Mouse (Mus musculus) gastrocnemius, postnatal 36 days (tissue): ENCODE measurements at regions not wholly inside any gene's neighbourhood (a gene's known extent, or its start where the extent isn't known, plus 50 kb on each side); places are given as distances from the start of the nearest gene placed in this dataset.

Experiments used
- DNase-seq, 2 experiments: peaks; one replicate each; pipeline ENCODE4 v3.0.0; 2022
- intact Hi-C: fragments of 180-260 bp; cut with DNase I; formaldehyde crosslinking; loops from one replicate; pipeline ENCODE4 v1.15.1; 2025

DNA sequence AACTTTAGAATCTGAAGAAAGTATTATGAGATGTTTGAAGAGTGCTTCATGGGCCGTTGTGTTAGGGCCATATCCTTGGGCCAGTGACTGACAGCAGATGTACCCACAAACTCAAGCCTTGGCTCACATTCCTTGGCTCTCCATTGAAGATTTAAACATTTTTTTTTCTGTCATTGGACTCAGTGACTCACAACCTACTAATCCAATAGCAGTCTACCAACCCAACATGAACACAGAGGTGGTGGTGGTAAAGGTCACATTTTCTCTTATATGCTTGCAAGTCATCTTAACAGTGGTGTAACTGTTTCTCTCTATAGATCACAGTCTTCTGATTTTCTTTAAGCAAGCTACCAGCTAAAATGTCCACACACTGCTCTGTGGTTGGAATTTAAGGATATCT, 125.5 kb upstream of the Rarb start:
- intact Hi-C loops, result no loop called here

DNA sequence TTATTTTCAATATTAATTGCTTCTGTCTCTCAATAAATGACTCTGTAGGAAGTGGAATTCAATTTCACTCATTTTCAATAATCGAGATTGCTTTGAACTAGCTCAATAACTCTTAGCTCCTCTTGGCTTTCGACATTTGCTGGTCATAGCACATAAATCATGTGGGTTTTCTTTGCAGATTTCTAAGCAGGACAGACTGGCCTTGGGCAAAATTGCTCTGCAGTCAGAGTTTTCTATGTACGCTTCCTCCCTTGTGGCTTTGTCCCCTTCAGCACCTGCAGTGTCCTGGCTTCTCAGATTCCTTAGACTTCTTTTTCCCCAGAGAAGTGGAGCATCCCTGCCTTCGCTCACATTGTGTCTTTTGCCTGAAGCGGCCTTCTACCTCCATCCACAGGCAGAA, 124.6 kb upstream of the Rarb start:
- intact Hi-C loops, result no loop called here
- DNase-seq, result no peak

More for the DNA sequence above, 125.5 kb upstream of the Rarb start:
- no peak for DNase-seq

DNA sequence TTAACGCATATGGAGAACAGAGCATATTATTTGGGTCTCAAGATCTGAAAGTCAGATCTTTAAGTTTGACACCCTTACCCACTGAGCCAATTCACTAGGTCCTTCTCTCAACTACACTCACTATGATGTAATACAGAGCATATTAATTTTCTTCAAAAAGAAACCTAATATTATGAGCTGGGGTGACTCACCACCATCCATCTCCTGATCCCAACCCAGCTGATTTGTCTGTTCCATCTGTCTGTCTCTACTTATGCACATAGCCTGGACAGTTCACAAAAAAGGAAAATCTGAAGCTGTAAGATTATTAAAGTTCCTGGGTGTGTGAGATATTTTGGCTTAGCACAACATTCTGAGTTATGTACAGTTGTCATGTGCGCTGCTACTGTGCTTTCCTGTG, 108.2 kb upstream of the Rarb start:
- no peak for DNase-seq
- intact Hi-C loops, result no loop called here

DNA sequence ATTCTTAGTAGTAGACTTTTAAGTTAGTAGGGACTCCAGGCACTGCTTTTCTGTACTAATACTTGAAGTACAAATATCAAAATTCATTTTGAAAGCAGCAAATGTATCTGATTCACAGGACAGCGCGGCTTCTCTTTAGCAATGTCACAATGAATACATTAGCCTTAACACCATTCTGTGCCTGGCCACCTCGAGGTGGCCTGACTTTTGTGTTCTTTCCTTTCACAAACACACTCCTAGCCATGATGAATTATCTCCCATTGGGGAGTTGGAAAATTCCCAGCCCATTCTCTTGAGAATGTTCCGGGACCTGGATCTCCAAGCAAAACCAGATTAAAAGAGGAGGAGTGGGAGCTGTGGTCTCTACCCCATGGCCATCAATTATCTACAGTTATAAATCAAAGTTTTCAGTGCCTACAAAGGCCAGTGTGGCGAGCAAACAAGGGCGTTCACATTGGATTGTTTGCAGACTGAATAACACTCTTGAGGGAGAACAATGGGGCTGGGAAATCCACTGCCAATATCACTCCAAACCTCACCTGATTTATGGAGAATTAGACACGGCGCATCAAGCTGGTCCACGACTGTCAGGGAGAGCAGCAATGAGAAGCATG, 82.7 kb upstream of the Rarb start:
- intact Hi-C loops, result no loop called here
- no peak for DNase-seq

DNA sequence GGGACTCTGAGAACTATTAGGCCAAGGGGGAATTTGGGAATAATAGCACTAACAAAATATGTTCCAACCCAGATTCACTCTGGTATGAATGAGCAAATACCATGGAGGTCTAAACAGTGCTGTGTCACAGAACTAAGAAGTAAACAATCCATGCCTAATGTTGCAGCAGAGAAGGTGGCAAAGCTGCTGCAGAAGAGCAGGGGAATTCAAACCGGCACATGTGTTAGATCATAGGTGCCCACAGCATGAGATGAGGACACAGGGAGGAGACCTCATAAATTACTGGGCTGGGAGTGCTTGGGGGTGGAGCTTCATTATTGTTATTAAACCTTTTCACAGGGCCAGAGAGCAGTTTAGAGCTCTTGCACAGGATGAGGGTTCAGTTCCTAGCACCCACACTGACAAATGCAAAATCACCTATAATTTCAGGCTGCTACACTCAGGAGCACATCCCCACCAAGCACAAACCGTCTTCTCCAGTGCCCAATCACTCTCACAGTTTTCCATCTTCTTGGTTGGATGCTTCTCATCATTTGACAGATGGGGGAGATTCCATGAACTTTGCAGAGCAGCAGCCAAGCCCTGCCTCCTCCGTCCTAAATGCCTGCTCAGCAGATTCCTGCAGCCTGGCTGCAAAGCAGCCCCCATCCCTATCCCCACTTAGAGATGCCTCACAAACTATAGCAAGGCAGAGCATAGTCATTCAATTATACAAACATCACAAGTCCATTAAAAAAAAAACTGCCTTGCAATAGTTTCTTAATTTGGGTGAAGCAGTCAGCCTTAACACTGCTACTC, 79.0 kb upstream of the Rarb start:
- DNase-seq, result no peak
- intact Hi-C loops, result no loop called here

DNA sequence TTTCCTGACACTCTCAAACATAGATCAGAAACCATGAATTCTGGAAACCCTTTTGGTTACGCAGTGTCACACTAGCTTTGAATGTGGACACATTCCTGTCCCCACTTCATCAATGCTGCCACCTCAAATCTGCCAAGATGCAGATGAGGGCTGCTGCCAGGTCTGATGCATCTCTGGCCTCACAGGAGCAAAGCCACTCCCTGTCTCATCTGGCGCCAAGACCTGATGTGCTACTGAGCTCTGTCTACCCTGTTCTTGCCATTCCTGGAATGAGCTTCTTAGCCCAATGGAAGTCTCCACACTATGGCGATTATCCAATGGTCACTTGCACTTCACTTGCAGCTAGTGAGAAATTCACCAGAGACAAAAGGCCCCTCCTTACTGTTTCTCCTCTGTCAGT, 78.0 kb upstream of the Rarb start:
- no peak for DNase-seq
- intact Hi-C loops, result no loop called here

DNA sequence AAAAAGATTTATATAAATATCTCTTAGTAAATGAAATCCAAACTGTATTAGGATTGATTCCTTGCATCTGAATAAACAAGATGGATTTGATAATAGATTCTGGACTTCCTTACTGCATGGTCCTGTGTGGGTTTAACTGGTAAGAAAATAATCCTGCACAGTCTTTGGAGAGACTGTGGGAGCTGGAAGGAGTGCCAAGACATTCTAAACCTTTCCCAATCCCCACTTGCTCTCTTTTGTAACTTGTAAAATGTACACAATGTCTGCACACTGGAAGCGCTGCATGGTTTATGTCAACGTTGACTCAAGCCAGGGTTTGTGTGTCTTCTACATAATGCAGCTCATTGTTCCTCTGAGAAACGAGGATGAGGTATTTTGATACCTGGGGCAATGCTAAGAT, 62.3 kb upstream of the Rarb start:
- intact Hi-C loops, result no loop called here
- no peak for DNase-seq

DNA sequence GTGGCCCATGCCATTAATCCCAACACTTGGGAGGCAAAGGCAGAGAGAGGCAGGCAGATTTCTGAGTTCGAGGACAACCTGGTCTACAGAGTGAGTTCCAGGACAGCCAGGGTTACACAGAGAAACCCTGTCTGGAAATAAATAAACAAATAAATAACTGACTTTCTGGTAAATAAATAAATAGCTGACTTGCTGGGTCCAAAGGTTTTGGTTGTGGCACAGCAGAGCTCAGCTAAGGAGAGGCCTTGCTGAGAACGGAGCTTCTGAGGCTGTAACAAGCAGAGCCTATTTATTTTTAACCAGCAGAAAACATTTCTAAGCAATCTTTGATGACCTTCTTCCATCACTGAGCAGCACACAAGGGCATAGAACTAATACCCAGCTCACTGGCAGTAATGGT, 50.3 kb upstream of the Rarb start:
- intact Hi-C loops, result no loop called here
- DNase-seq, result no peak
